Mouse (Mus musculus) lung, postnatal 4 days (tissue): ENCODE data around the gene Arpin.

Source experiments
- DNase-seq, 2 experiments: peaks; one replicate each; pipeline ENCODE4 v3.0.0; 2021

The Arpin gene

GRCm38 (mm10) chr7:79934862-79935510 is at the start of gene Arpin:
Gene Arpin, minus strand, starts transcription at chr7:79935359.
- peak; percentile 80 to 88 for DNase-seq

- no peak for DNase-seq
Observed at GRCm38 (mm10) chr7:79975316-79975715, 40.2 kb upstream of the Arpin start.

DNA sequence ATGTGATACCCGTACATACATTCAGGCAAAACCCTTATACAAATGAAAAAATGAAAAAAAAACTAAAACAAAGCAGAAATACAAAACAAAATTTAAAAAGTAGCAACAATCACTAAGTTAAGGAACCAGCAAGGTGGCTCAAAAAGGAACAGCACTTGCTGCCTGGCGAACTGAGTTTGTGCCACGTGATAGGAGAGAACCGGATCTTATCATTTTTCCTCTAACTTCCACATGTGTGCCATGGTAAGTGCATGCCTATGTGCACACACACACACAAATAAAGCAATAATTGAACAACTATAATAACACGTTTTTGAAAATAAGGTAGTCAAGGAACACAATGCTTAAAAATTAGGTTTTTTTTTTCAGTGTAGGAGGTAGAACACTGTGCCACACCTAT is 37.0 kb upstream of the Arpin start:
- no peak for DNase-seq

DNA sequence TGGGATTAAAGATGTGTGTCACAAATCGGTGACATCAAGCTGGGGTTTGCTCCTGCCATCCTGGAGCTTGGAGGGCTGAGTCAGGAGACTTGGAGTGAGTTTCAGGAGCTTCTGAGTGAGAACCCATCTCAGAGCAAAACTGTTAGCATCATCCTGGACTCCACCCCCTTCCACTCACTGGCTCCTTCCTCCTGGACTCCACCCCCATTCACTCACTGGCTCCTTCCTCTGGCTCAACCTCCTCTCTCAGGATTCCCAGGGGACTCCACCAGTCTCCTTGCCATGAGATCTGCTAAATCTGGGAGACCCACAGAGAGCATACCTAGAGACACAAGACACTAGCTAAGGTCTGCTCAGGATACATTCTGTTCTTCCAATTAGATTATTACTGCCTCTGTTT is 35.2 kb upstream of the Arpin start:
- DNase-seq: no peak

DNA sequence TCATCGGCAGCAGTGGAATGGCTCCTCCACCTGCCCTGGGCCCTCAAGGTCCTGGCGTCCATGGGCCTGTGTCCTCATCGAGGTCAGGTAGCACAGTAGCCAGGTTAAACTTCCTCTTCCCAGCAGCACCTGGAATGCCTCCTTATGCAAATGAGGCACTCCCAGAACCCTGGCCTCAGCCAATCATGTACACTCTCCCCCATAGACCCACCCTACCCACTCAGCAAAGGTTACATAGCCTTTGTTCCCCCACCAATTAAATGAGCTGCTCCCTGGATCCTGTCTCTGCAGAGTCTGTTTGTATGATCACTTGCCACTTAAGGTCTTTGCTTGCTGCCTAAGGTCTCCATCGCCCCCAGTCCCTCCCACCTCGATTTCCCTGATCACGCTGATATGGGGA is 33.2 kb upstream of the Arpin start:
- DNase-seq: no peak

GRCm38 (mm10) chr7:79961600-79961999 is 26.4 kb upstream of the Arpin start:
- DNase-seq: no peak

DNA sequence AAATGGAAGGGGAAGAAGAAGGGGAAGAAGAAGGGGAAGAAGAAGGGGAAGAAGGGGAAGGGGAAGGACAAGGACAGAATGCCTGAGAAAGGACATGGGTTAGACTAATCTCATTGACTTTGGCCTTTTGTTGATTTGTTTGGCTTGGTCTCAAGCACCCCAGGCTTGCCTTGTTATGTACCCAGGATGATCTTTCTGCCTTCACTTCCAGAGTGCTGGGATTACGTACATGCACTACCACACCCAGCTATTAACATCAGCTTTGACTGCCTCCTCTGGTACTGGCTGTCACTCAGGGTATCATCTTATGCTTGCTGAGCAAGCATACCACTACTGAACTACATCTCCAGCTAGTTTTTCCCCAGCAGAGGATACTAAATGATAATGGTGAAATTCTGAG is 21.0 kb upstream of the Arpin start:
- DNase-seq: no peak

- DNase-seq: no peak
Observed at GRCm38 (mm10) chr7:79954890-79955289, 19.7 kb upstream of the Arpin start.

GRCm38 (mm10) chr7:79951038-79951437 is 15.9 kb upstream of the Arpin start:
- DNase-seq: no peak

GRCm38 (mm10) chr7:79950236-79950635 is 15.1 kb upstream of the Arpin start:
- peak; percentile 18 to 31 for DNase-seq

GRCm38 (mm10) chr7:79935511-79936205 is 499 bp upstream of the Arpin start:
- DNase-seq: peak; percentile 54 to 69

- peak; percentile 27 to 33 for DNase-seq
Observed at GRCm38 (mm10) chr7:79934461-79934860, 698 bp downstream of the Arpin start.

GRCm38 (mm10) chr7:79928516-79929052 is 6.6 kb downstream of the Arpin start:
- no peak for DNase-seq

- peak; percentile 91 for DNase-seq
Observed at GRCm38 (mm10) chr7:79920344-79920983, 14.7 kb downstream of the Arpin start, which contains the start of gene Ap3s2. Gene Ap3s2, minus strand, starts transcription at chr7:79920649.

DNA sequence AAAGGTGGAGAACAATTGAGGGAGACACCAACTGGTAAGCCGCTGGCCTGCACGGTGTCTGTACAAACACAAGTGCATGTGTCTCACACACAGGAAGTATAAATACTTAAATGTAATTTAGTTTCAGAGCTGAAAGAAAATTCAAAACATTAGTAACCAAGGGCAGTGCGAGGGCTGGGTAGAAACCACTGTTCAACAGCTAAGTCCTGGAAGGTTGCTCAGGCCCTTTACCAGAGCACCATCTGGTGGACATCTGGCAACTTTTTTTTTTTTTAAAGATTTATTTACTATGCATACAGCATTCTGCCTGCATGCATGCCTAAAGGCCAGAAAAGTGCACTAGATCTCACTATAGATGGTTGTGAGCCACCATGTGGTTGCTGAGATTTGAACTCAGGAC is 20.6 kb downstream of the Arpin start:
- peak in 1 of 2 experiments; percentile 25 for DNase-seq

DNA sequence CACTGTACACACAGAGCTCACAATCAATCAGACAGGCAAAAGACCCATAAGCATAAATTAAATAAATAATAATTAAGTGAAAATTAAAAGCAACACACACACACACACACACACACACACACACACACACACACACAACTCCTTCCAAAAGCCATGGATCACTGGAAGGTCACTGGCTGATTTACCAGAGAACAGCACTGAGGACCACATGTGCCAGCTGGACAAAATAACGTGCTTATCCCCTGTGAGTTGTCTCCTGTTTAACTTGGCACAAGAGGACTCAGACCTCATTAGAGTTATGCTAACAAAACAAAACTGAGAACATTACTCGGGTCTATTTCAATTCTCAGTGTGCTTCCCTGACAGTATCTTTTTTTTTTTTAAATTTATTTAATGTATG is 27.8 kb downstream of the Arpin start:
- DNase-seq: no peak

- no peak for DNase-seq
Observed at GRCm38 (mm10) chr7:79906914-79907313, 28.2 kb downstream of the Arpin start.

- no peak for DNase-seq
Observed at GRCm38 (mm10) chr7:79905193-79905592, 30.0 kb downstream of the Arpin start.

DNA sequence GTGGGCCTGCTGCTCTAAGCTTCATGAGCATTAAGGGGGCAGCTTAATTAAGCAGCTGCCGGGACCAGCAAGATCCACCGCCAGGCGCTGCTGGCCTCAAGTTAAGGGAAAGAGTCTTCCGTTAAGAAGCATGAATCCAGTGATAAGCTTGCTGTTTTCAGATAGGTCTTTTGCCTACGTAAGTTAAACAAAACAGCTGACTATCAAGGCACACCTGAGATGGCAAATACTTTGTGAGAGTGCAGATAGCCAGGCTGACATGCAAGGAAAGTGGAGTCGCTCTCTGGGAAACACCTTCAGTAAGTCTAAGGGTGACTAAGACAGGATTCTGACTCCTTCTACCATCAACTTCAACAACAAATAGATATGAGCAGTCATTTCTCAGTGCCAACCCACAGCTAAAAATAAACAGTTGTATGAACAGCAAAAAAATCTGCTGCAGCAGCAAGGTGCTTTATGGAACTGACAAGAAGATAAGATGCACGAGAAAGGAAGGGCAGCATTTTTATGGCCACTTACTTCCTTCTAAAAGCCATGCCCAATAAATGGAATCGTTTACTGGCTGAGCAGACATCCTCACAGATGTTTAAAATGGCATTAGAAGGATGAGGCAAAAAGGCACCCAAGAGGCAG is 31.9 kb downstream of the Arpin start:
- DNase-seq: no peak

DNA sequence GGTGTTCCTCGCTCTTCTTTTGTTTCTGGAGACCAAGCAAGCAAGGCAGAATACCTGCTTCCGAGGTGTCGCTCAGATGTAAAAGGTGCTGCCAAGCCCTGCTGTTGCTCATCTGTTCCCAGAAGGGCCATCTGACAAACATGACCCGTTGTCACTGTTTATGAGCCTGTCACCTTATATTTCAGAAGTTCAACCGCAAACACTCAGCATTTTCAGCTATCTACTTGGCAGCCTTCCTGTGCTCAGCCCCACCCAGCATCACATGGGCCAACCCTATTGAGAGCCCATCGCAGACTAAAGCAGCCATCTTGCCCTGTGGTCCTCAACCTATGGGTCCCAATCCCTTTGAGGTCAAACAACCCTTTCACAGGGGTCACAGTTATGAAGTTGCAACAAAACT is 34.4 kb downstream of the Arpin start:
- DNase-seq: no peak

GRCm38 (mm10) chr7:79895225-79895624 is 39.9 kb downstream of the Arpin start:
- no peak for DNase-seq

DNA sequence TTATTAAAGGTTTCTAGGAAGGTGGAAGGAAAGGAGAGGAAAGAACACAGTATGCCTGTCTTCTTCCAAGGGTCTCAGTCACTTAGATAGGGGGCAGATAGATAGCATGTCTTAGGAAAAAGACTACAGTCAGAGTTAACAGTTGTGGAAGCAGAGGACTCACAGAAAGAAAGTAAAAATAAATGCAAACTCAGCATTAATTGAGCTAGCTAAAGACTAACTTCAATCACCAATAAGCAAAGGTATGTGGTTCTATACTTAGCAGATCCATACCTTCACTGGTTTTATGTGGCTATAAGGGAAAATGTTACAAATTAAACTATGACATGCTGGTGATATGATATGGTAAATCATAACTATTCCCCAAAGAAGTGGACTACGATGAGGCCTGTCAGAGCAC is 40.4 kb downstream of the Arpin start:
- no peak for DNase-seq
